ENCODE assay signal across 8 mouse cellular contexts in genomic region chr6:117916737-117917426, GRCm38 (mm10). TPM values are rescaled to one million over a fixed set of nuclear protein-coding genes. Genes with fewer than 3 reads are reported as not detected.
DNase-seq lines count a peak whose midpoint lies in the region; ATAC-seq and TF ChIP-seq lines count a peak whose summit lies in the region.

No protein-coding gene starts in this region.

- peak overlapping the region; percentile 98 for H3K27ac ChIP-seq in heart, embryonic 13.5 days (replicated peaks)
- H3K27ac ChIP-seq in kidney, embryonic 16.5 days (ENCODE audit: low read length) = peak overlapping the region; percentile 99
- peak overlapping the region; percentile 73 for H3K27ac ChIP-seq in neural tube, embryonic 13.5 days (replicated peaks)

- TF ChIP-seq CTCF in E14TG2a.4 (conservative IDR thresholded peaks at IDR 0.05; ENCODE audit: low read length) = no peak

- H3K4me2 ChIP-seq in heart, embryonic 13.5 days = peak overlapping the region; percentile 87
- H3K4me2 ChIP-seq in kidney, embryonic 16.5 days (replicated peaks; ENCODE audit: low read depth, low read length) = peak overlapping the region; percentile 96
- peak overlapping the region; percentile 99 for H3K4me2 ChIP-seq in neural tube, embryonic 13.5 days

- no peaks in the 10 kb centered on the region for H3K27me3 ChIP-seq in E14TG2a.4 (ENCODE audit: insufficient read depth, low read length)
- no peaks in the 10 kb centered on the region for H3K27me3 ChIP-seq in heart, embryonic 13.5 days (replicated peaks)
- H3K27me3 ChIP-seq in kidney, embryonic 16.5 days (ENCODE audit: insufficient read depth, low read length) = no peaks in the 10 kb centered on the region
- no peaks in the 10 kb centered on the region for H3K27me3 ChIP-seq in neural tube, embryonic 13.5 days

- peak overlapping the region; percentile 92 for H3K9ac ChIP-seq in heart, embryonic 13.5 days
- peak overlapping the region; percentile 87 for H3K9ac ChIP-seq in kidney, embryonic 16.5 days (replicated peaks; ENCODE audit: low read length)
- peak overlapping the region; percentile 70 for H3K9ac ChIP-seq in neural tube, embryonic 13.5 days

- ATAC-seq in erythroid progenitor cell, adult 5-6 weeks (replicated peaks; ENCODE audit: low FRiP score, poor library complexity, severe bottlenecking) = peak; percentile 92
- ATAC-seq in heart, embryonic 13.5 days (ENCODE audit: extremely low read depth, insufficient number of reproducible peaks, low FRiP score, low TSS enrichment) = peak; percentile 91
- peak; percentile 94 for ATAC-seq in kidney, embryonic 16.5 days (ENCODE audit: low FRiP score, low TSS enrichment)
- ATAC-seq in neural tube, embryonic 13.5 days (ENCODE audit: low read depth) = peak; percentile 92

- peak; percentile 80 for DNase-seq in c-Kit-negative CD71-positive TER-119-positive erythroid progenitor cells, embryonic 14.5 days (ENCODE audit: low read depth, low spot score)
- DNase-seq in lung, adult 18-20 months = peak; percentile 91 to 92
- peak; percentile 34 for DNase-seq in telencephalon, adult 2 months (ENCODE audit: low read depth, low spot score)

- no peaks in the 10 kb centered on the region for H3K9me3 ChIP-seq in E14TG2a.4 (ENCODE audit: low read length)
- H3K9me3 ChIP-seq in heart, embryonic 13.5 days = no peaks in the 10 kb centered on the region
- H3K9me3 ChIP-seq in kidney, embryonic 16.5 days (ENCODE audit: low read length) = no peaks in the 10 kb centered on the region
- H3K9me3 ChIP-seq in neural tube, embryonic 13.5 days = no peaks in the 10 kb centered on the region

- peak overlapping the region; percentile 99 for H3K4me3 ChIP-seq in E14TG2a.4 (replicated peaks; ENCODE audit: low read length)
- peak overlapping the region; percentile 80 for H3K4me3 ChIP-seq in heart, embryonic 13.5 days
- peak overlapping the region; percentile 80 for H3K4me3 ChIP-seq in kidney, embryonic 16.5 days (ENCODE audit: low read length)
- H3K4me3 ChIP-seq in neural tube, embryonic 13.5 days = peak overlapping the region; percentile 55

- H3K36me3 ChIP-seq in E14TG2a.4 (ENCODE audit: insufficient read depth, low read length) = peaks cover 82% of the 10 kb centered on the region
- H3K36me3 ChIP-seq in heart, embryonic 13.5 days = peaks cover 19% of the 10 kb centered on the region
- H3K36me3 ChIP-seq in kidney, embryonic 16.5 days (ENCODE audit: insufficient read depth, low read length) = peaks cover 7% of the 10 kb centered on the region; the same call in 1 of the 2 replicates
- H3K36me3 ChIP-seq in neural tube, embryonic 13.5 days = no peaks in the 10 kb centered on the region

- under 1% methylated on average over 62 of the region's 62 CpGs for WGBS in heart, embryonic 13.5 days
- 0% methylated on average over 60 of the region's 62 CpGs for WGBS in kidney, embryonic 16.5 days
- WGBS in neural tube, embryonic 13.5 days = under 1% methylated on average over 62 of the region's 62 CpGs

- H3K4me1 ChIP-seq in E14TG2a.4 (replicated peaks; ENCODE audit: low read depth, low read length) = peaks cover 79% of the 10 kb centered on the region
- H3K4me1 ChIP-seq in heart, embryonic 13.5 days = peaks cover 59% of the 10 kb centered on the region
- H3K4me1 ChIP-seq in kidney, embryonic 16.5 days (ENCODE audit: insufficient read depth, low read length) = peaks cover 42% of the 10 kb centered on the region
- peaks cover 31% of the 10 kb centered on the region for H3K4me1 ChIP-seq in neural tube, embryonic 13.5 days (replicated peaks)

RNA-seq across cellular contexts. Expression of gene Hnrnpf, which starts 16.8 kb away (rescaled TPM):
- total RNA-seq in erythroid progenitor cell, adult 5-6 weeks (2015; ENCODE audit: low replicate concordance) = 403 and 407 TPM in 2 replicates
- 524 and 658 TPM in 2 replicates for total RNA-seq in erythroid progenitor cell, adult 5-6 weeks (2017; ENCODE audit: low replicate concordance)
- polyA plus RNA-seq in heart, embryonic 13.5 days (2015; fragmentation: Nextera tagmentation; extraction: Ambion mirVana) = 440 and 506 TPM in 2 replicates
- 793 and 842 TPM in 2 replicates for polyA plus RNA-seq in kidney, embryonic 16.5 days (2015; fragmentation: Nextera tagmentation; extraction: Ambion mirVana)
- polyA plus RNA-seq in neural tube, embryonic 13.5 days (2015; fragmentation: Nextera tagmentation; extraction: Ambion mirVana) = 298 and 333 TPM in 2 replicates

RNA-seq across cellular contexts. Expression of gene Fxyd4, which starts 20.6 kb away (rescaled TPM):
- total RNA-seq in erythroid progenitor cell, adult 5-6 weeks (2015; ENCODE audit: low replicate concordance) = not detected in 2 replicates
- not detected in 2 replicates for total RNA-seq in erythroid progenitor cell, adult 5-6 weeks (2017; ENCODE audit: low replicate concordance)
- polyA plus RNA-seq in heart, embryonic 13.5 days (2015; fragmentation: Nextera tagmentation; extraction: Ambion mirVana) = 1.9 and 2.5 TPM in 2 replicates
- 98.1 and 98.5 TPM in 2 replicates for polyA plus RNA-seq in kidney, embryonic 16.5 days (2015; fragmentation: Nextera tagmentation; extraction: Ambion mirVana)
- polyA plus RNA-seq in neural tube, embryonic 13.5 days (2015; fragmentation: Nextera tagmentation; extraction: Ambion mirVana) = 2.6 and 2.7 TPM in 2 replicates

RNA-seq across cellular contexts. Expression of gene Zfp239, which starts 55.0 kb away (rescaled TPM):
- 1.4 TPM in 1 of 2 replicates, not detected in the other for total RNA-seq in erythroid progenitor cell, adult 5-6 weeks (2015; ENCODE audit: low replicate concordance)
- 1.0 and 1.1 TPM in 2 replicates for total RNA-seq in erythroid progenitor cell, adult 5-6 weeks (2017; ENCODE audit: low replicate concordance)
- 2.0 and 2.1 TPM in 2 replicates for polyA plus RNA-seq in heart, embryonic 13.5 days (2015; fragmentation: Nextera tagmentation; extraction: Ambion mirVana)
- 11.5 and 12.6 TPM in 2 replicates for polyA plus RNA-seq in kidney, embryonic 16.5 days (2015; fragmentation: Nextera tagmentation; extraction: Ambion mirVana)
- polyA plus RNA-seq in neural tube, embryonic 13.5 days (2015; fragmentation: Nextera tagmentation; extraction: Ambion mirVana) = 12.2 and 12.4 TPM in 2 replicates

Comparison
In these comparisons a context has a peak if more than half of its experiments do, and no peak if none do; other contexts are left out.
1. Peak in every context shown above with its lines: DNase-seq, ATAC-seq, H3K4me3 ChIP-seq and H3K27ac ChIP-seq.
2. DNase-seq: peak in every context shown above with its lines; median percentile 92 in lung, adult 18-20 months; 80 in c-Kit-negative CD71-positive TER-119-positive erythroid progenitor cells, embryonic 14.5 days; 34 in telencephalon, adult 2 months.
3. RNA of gene Fxyd4, which starts 20.6 kb away (polyA plus RNA-seq): 98.1 to 98.5 TPM in kidney, embryonic 16.5 days; 2.6 to 2.7 TPM in neural tube, embryonic 13.5 days and 1.9 to 2.5 TPM in heart, embryonic 13.5 days; every median in the first group is over 10 times any median in the second.